Mouse (Mus musculus) spleen, postnatal 0 days (tissue): ENCODE results near the gene Nt5m. TPM values are rescaled to one million over a fixed set of nuclear protein-coding genes. Genes with fewer than 3 reads are reported as not detected.

ENCODE experiments used
- polyA plus RNA-seq: library from polyadenylated mRNA; unstranded; fragments of >200 nt; fragmentation: Nextera tagmentation; extraction: Ambion mirVana; gene quantifications from 2 replicates; pipeline ENCODE4 v1.2.1, GENCODE M21; 2015

Nt5m gene
- 13.7 and 16.9 TPM in 2 replicates for polyA plus RNA-seq

DNA sequence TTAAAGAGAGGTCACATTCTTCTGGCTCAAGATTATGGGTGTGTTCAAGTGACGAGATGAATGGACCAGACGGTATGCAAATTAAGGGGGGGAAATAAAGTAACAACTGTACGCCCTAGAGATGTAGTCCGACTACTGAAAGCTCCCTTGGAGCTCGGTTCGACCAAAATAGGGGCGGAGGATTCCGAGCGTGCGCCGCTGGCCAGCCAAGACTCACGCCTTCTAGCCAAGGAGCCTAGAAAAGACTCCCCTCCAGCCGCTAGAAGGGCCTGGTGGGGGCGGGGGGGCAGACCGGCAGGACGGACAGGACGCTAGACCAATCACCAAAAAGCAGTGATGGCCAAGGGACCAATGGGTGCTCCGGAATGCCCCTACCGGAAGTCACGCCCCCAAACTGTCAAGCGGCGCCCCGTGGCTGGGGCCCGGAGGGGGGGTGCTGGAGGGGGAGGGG is at the start of gene Nt5m:
Gene Nt5m (plus strand): TSS at position 440 of the 451 bp plus-strand sequence.

DNA sequence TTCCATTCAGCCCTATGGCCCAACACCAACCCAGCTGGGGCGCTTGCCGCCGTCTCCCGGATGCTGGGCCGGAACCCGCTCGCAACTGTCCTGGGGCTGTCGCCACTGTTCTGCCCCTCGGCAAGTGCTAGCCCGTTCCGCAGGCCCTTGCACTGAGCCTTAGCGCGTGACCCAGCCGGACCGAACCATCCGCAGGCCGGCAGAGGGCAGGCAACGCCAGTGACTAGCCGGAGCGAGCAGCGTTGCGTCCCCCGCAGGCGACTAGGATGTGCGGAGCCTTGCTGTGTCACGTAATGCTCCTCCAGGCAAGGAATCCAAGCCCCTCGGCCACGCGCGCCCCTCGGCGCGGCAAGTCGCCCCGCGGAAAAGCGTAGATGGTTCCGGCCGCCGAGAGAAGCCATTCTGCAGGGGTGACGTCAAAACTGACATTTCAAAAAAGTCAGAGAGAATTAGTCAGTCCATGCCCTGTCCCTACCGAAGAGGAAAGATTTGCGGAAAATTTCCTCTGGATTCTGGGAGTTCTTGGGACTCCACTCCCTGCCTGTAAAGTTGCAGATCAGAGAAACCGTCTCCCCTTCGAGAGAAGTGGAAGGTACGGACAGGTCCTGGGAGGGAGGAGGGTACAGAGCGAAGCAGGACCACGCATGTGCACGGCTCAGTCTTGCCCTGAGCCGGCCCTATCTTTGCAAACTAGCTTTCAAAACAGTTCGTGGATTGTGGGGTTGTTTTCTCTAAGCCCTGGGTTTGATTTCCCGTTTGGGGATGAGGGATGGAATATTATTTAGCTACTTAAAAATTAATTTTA is 29.4 kb upstream of the Nt5m start, which contains the start of gene Flcn:
Gene Flcn (minus strand): TSS at position 347 of the 805 bp plus-strand sequence.

DNA sequence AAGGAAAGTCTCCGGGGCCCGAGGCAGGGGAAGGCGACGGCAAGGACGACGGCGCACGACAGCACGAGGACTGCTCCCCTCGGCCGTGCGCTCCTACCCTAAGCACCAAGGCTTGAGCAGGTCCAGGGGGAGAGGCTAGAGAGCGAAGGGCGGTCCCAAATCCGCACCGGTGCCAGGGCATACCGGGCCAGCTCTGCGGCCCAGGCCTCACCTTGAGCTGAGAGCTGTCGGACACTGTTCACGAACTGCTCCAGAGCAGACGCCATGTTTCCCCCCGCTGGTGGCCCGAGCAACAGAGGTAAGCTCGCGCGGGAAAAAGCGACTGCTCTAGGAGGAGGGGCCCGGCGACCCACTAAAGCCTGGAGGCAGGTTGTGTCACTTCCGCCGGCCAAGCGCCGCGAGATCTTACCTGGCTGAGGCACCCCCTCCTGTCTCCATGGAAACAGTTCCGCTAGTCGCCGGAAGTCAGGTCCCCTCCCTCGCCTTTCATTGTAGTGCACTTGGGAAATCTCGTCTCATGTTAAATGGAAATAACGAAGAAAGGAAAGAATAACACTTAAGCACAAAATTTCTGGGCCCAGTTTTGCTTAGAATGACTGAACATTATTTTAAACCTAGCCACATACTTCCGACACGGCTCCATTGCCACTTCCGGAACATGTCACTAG is 346 bp downstream of the Nt5m start, which contains the start of gene Cops3:
Gene Cops3 (minus strand): TSS at position 380 of the 668 bp plus-strand sequence.

Other genes starting within 250 kb of the Nt5m start
- gene Olfr223, start 246.2 kb upstream of the Nt5m start, polyA plus RNA-seq: not detected in 2 replicates
- gene Mprip, start 178.1 kb upstream of the Nt5m start, polyA plus RNA-seq: 19.7 and 23.9 TPM in 2 replicates
- 1.6 and 1.8 TPM in 2 replicates for gene Pld6, start 51.8 kb upstream of the Nt5m start, polyA plus RNA-seq
- gene Flcn, start 29.4 kb upstream of the Nt5m start, polyA plus RNA-seq: 15.0 and 18.0 TPM in 2 replicates
- gene Cops3, start 391 bp downstream of the Nt5m start, polyA plus RNA-seq: 90.6 and 94.5 TPM in 2 replicates
- 28.9 and 29.2 TPM in 2 replicates for gene Med9, start 108.8 kb downstream of the Nt5m start, polyA plus RNA-seq
- gene Rasd1, start 125.5 kb downstream of the Nt5m start, polyA plus RNA-seq: 2.8 and 3.5 TPM in 2 replicates
- gene Pemt, start 207.0 kb downstream of the Nt5m start, polyA plus RNA-seq: 6.5 and 6.7 TPM in 2 replicates